Mouse (Mus musculus) stomach, postnatal 0 days (tissue): ENCODE data around the gene Sntg2.

ENCODE experiments used
- CTCF ChIP-seq: IDR thresholded peaks from 2 replicates; pipeline ENCODE4 v1.5.1; 2016; ENCODE audit warnings: antibody characterized with exemption, low read depth, mild to moderate bottlenecking, moderate library complexity
- EP300 ChIP-seq: optimal IDR thresholded peaks from 2 replicates; pipeline ENCODE3; 2016; ENCODE audit warnings: antibody characterized with exemption

- TF ChIP-seq CTCF (no peak), EP300 (no peak)
Measured at GRCm38 (mm10) chr12:30352393-30352792, 20.8 kb downstream of the Sntg2 start.
